Mouse (Mus musculus) adrenal gland, postnatal 14 days (tissue): Measurements from ENCODE around the gene Pla2g6. TPM values are rescaled to one million over a fixed set of nuclear protein-coding genes. Genes with fewer than 3 reads are reported as not detected.

ENCODE experiments used
- DNase-seq: peaks from one replicate; pipeline ENCODE4 v3.0.0; 2021; ENCODE audit warnings: mixed read lengths
- long read RNA-seq, 2 experiments: library from polyadenylated mRNA; stranded (forward); transcript quantifications; one replicate each; pipeline ENCODE4 v2.0.0; 2021
- total RNA-seq: library from RNA; stranded (reverse); gene quantifications from 2 replicates; pipeline ENCODE4 v1.2.3, GENCODE M21; 2021

Gene Pla2g6
- total RNA-seq, result 22.1 and 26.0 TPM in 2 replicates
- long read RNA-seq, experiment 1, transcript Pla2g6-202 (16 exons, 3,365 nt), result major isoform, 5 of 17 reads
- long read RNA-seq, experiment 1, partial matches to known transcripts, result 4 of 17 reads
- long read RNA-seq, experiment 1, other reads (novel, unspliced or antisense), result 6 of 17 reads
- long read RNA-seq, experiment 2, partial matches to known transcripts, result 8 of 17 reads
- long read RNA-seq, experiment 2, other reads (novel, unspliced or antisense), result 5 of 17 reads

GRCm38 (mm10) chr15:79328058-79328938 lies at the start of gene Pla2g6:
Pla2g6 (minus strand) TSS chr15:79328390.
- peak; percentile 99 for DNase-seq

DNA sequence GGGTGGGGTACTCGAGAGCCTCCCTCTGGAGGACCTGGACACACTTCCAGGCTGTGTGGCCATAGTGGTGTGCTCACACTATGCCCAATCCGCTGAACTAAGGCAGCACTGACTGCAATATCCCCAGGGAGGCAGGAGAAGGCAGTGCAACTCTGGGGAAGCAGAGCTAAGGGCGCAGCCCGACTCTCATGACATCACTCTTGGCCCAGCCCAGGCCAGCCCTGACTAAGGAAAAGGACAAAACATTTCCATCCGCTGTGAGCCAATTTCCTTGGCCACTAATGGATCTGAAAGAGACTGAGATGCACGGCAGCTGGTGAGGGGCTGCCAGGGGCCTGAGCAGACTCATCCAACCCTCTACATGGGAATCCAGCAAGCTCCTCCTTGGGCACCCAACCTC lies 49.5 kb upstream of the Pla2g6 start:
- DNase-seq, result peak; percentile 83

GRCm38 (mm10) chr15:79374760-79375159 lies 46.6 kb upstream of the Pla2g6 start:
- no peak for DNase-seq

- no peak for DNase-seq
Observed at GRCm38 (mm10) chr15:79370281-79370843, 42.2 kb upstream of the Pla2g6 start.

DNA sequence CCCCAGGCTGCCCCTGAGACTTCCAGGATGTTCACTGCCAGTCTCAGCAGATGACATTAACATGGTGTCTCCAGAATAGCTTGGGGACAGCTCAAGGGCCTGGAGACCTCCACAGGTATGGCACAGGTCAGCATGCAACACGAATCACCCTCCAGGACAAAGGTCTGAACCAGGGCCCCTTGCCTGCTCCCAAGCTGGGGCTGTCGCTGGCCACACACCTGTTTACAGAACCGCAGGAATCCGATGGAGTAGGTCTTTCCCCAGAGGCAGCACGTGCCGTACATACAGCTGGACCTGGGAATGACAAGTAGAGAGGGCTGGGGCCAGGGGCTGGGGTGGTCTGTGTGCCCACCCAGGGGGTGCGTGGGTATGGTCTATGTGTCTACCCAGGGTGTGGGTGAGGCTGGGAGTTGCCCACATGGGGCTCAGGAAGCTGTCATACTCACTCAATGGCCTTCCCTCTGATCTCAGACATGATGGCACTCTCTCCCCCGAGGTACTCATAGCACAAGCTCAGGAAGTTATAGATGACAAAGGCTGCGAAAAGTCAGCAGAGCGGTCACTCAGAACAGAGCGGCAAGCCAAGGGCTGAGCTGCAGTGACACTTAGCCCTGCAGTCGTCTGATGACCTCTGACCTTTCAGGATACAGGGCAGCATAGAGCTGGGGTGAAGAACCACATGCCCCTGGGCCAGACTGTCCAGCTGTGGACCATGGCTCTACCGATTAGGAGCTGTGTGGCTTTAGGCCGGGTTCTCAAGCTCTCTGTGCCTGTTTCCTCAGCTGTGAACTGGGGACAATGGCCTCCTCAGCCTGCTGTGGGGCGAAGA lies 41.5 kb upstream of the Pla2g6 start:
- DNase-seq, result no peak

GRCm38 (mm10) chr15:79368861-79369440 lies 40.8 kb upstream of the Pla2g6 start:
- DNase-seq, result no peak

- peak; percentile 79 for DNase-seq
Observed at GRCm38 (mm10) chr15:79368313-79368811, 40.2 kb upstream of the Pla2g6 start.

- DNase-seq, result no peak
Observed at GRCm38 (mm10) chr15:79366402-79366801, 38.2 kb upstream of the Pla2g6 start.

- no peak for DNase-seq
Observed at GRCm38 (mm10) chr15:79365068-79365467, 36.9 kb upstream of the Pla2g6 start.

- DNase-seq, result no peak
Observed at GRCm38 (mm10) chr15:79364120-79364519, 35.9 kb upstream of the Pla2g6 start.

DNA sequence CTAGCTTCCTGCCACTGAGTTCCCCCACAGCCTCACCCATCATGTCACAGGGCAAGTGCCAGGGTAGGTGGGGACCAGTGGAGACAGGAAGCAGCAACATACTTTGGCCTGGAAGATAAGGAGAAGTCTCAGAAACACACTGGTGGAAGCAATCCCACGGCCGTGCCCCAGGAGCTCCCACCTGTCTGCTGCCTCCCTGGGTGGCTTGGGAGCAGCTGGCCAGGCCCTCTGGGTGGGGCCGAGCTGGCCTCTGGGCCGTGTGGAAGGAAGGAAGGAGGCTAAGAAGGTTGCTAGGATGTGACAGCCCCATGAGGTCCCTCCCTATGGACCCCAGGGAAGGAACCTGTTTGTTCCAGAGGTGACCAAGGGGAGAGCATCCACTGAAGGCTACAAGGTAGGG lies 32.8 kb upstream of the Pla2g6 start:
- DNase-seq, result no peak

DNA sequence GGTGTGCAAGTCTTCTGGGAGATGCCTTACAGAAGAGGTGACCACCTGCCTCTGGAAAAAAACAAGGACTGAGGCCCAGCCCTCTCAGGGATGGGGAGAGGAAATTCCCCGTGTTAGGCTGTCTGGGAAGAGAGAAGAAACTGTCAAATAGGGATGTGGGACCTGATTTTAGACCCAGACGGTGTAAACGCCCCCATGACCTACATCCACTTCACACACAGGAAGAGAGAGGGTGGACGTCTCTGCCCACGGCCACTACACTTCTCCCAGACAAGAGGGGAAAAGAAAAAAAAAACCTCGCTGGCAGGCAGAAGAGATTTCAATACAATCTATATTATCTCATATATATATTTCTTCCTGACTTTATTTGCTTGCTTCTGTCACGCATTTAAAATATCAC lies 32.2 kb upstream of the Pla2g6 start:
- DNase-seq, result no peak

DNA sequence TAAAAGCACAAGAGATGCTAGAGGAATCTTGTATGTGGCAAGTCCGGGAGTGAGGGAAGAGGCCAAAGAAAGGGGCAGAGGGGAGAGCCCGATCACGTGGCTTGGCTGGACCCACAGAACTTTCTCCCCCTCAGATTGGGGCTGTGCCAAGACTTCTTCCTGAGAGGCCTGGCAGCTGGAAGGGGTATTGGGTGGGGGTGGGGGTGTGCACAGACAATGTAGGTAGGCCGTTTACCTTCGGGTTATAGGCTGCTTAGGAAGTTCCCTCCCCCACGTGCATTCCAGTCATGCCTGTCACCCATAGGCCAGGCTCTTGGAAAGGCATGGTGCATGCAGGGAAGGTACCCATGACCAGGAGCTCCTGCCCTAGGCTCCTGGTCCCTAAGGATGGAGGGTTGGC lies 31.8 kb upstream of the Pla2g6 start:
- DNase-seq, result no peak

GRCm38 (mm10) chr15:79357974-79358690 lies 29.9 kb upstream of the Pla2g6 start:
- peak; percentile 17 for DNase-seq

DNA sequence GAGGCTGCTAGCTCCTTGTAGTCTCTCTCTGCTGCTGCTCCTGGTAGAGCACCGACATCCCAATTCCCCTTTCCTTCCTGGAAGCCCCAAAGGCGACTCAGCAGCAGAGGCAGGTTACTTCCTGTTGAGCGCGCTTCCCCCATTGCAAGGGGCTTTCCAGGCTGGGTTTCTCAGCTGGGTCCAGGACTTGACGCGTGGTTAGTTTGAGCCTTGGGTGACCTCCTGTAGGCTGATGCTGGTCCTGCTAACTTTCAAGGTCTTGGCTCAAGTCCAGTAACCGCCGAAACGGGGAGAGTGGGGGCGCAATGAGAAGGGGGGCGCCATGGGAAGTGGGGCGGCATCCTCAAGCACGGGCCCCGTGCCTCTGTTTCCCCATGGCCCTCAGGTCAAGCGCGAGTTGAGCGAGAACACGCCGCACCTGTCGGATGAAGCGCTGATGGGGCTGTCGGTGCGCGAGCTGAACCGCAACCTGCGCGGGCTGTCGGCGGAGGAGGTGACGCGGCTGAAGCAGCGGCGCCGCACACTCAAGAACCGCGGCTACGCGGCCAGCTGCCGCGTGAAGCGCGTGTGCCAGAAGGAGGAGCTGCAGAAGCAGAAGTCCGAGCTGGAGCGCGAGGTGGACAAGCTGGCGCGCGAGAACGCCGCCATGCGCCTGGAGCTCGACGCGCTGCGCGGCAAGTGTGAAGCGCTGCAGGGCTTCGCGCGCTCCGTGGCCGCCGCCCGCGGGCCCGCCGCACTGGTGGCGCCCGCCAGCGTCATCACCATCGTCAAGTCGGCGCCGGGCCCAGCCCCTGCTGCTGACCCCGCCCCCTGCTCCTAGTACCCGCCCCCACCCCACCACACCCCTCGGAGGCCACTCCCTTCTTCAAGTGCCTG lies 29.1 kb upstream of the Pla2g6 start:
- peak; percentile 82 for DNase-seq

DNA sequence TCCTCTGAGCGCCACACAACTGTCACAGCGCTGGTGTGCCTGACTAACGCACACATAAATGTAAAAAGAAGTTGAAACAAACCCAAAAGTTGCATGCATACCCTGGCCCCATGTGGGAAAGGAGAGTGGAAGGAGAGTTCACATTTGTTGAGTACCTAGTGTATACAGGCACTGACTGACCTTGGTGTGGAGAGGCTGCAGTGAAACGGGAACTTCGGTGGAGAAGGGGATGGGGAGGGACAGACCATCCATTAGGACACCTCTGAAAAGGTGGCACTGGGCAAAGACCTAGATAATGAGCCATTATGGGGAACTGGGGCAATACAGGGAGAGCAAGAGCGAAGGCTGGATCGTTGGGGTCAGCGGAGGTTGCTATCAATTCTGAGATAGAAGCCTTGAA lies 28.3 kb upstream of the Pla2g6 start:
- no peak for DNase-seq

- no peak for DNase-seq
Observed at GRCm38 (mm10) chr15:79354619-79355018, 26.4 kb upstream of the Pla2g6 start.

DNA sequence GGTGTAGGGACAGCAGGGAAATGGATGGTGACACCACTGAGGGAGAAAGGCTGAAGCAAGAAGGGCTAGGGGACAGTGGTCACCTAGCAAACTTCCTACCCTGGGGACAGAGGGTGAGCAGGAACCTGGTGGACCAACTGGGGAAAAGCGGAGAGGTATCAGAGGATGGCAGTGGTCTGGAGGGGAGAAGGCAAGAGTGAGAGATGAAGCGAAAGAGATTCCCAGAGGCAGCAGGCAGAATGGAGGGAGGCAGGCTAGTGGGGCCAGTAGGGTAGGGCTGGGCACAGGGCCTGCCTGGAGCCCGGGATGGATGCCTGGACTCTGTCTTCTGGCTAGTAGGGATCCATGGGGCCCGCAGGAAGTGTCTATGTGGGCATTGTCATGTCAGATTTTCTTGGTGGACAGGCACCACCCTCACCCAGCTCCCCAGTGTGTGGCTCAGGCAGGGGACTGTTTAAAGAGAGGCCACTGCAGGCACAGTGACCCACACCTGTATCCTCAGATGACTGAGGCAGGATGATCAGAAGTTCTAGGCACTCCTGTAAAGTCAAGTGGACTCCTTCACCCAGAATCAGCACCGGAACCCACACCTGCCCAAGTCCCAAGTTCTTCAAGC lies 25.6 kb upstream of the Pla2g6 start:
- DNase-seq, result no peak

GRCm38 (mm10) chr15:79352479-79352878 lies 24.3 kb upstream of the Pla2g6 start:
- no peak for DNase-seq

DNA sequence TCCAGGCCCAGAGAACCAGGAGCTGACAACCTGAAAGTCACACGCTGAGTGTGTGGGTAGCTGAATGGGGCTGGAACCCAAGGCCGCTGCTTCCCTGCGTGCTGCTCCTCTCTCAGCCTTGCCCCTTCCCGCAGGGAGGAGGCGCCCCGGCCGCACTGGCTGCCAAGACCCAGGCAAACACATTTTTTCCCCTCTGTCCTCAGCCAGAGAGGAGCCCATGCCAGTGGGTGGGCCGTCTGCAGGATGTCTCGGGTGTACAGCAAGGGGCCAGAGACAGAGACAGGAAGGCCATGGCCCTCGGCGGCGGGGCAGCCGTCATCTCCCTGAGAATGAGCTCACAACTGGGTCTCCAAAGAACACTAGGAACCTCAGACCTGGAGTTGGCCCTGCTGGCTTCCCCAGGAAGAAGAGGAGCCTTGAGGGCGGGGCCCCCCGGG lies 23.2 kb upstream of the Pla2g6 start:
- peak; percentile 75 for DNase-seq
